Mouse (Mus musculus): ENCODE results near the gene Ube2h.

DNA sequence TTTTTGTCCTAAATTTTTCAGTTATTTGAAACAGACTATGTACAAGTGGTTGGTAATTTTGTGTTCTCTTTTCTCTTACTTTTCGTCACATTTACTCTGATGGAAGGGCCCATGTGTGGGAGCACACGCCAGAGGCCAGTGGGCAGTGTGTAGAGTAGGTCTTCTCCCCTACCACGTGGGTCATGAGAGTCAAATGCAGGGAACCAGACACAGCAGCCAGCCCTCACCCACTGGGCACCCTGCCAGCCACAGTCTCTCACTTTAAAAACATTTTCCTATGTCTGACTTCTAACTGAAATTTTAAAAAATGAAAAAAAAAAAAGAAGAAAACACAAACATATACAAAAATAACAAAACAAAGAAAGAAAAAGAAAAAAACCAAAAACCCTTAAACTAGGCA is 28.0 kb downstream of the Ube2h start:
- TF ChIP-seq CTCF (IDR thresholded peaks at IDR 0.05; ENCODE audit: borderline replicate concordance, insufficient read depth, low read depth, low read length) (no peak), POLR2A (IDR thresholded peaks at IDR 0.05; ENCODE audit: borderline replicate concordance, insufficient read depth, low read length) (no peak)
